Mouse (Mus musculus) gastrocnemius, adult 2 months (tissue): ENCODE measurements around the gene Homer2. TPM values are rescaled to one million over a fixed set of nuclear protein-coding genes. Genes with fewer than 3 reads are reported as not detected.

Experiments used
- DNase-seq: peaks from one replicate; pipeline ENCODE4 v3.0.0; 2022
- H3K27ac ChIP-seq: fragments of 200-600 bp; 2 replicates; pipeline ENCODE4 v1.8.1; 2022; ENCODE audit warnings: mild to moderate bottlenecking
- H3K4me3 ChIP-seq: fragments of 200-600 bp; 2 replicates; pipeline ENCODE4 v1.8.1; 2022; ENCODE audit warnings: mild to moderate bottlenecking, moderate library complexity
- CTCF ChIP-seq: fragments of 200-600 bp; IDR thresholded peaks from 2 replicates; pipeline ENCODE4 v1.8.1; 2022; ENCODE audit warnings: antibody characterized with exemption, mild to moderate bottlenecking, moderate library complexity
- intact Hi-C: fragments of 180-260 bp; cut with DNase I; formaldehyde crosslinking; loops from one replicate; pipeline ENCODE4 v1.15.1; 2025
- total RNA-seq, 2 experiments: library from RNA; stranded (reverse); gene quantifications; 2 replicates each; pipeline ENCODE4 v1.2.3; 2021

Gene Homer2
- total RNA-seq, 2 experiments from 2014 or later: 39.9 to 102 TPM

DNA sequence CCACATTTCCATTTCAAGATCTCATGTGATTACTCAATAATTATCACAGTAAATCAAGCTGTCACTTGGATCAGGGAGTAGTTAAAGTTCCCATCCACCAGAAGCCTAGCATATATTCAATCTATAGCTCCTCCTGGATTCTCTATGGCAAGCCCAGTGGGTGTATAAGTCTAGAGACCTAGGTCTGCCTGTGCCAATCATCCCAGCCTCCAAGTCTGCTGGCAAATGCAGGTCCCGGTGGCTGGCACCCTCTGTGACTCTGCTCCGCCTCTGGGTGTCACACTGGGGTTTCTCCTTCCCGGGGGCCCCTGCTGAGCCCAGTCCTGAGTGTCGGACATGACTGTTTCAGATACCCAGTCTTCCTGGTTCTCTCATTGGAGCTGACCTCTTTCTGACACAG lies 84.5 kb downstream of the Homer2 start:
- DNase-seq: no peak
- TF ChIP-seq CTCF: no peak
- Histone ChIP-seq H3K27ac (no peak overlapping the region), H3K4me3 (no peak overlapping the region)
- intact Hi-C loops: no loop called here

GRCm38 (mm10) chr7:81615031-81615430 lies 92.3 kb downstream of the Homer2 start:
- Histone ChIP-seq H3K27ac (no peak overlapping the region), H3K4me3 (no peak overlapping the region)
- no peak for TF ChIP-seq CTCF
- intact Hi-C loops: no loop called here
- DNase-seq: no peak

DNA sequence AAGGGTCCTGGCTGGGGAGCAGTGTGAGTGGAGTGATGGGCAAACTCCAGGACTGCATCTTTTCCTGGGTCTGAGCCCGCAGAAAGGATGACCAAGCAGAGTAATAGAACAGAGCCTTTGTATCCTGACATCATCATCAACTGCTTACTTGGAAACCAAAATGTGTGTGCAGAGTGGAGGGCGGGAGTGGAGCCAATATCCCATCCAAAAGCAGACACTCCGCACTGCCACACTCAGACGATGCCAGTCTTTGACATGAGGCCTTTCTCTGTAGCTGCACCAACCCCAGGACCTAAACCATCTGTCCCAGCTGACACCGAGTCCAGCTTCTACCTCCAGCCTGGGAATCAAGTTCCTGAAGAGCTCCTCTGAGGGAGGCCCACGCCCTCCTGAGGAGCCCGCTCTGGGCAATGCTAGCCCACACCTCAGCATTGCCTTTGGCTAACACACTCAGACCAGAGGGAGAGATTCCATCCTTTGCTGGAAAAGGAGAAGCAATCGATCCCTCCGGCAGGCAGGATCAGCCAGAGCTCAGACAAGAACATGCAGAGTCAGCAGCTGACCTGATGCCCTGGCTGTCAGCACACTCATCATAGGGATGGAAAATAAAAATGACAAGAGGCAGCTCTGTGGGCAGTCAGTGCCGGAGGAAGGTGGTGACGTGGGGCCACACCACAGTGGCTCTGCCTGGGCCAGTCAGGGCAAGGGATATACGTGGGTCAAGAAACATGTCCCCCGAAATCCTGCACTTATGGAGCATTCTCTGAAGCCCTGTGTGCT lies 94.3 kb downstream of the Homer2 start:
- H3K4me3 ChIP-seq: no peak overlapping the region
- intact Hi-C loops: loop anchor here (5.0 kb wide), 1 partner anchor 124 kb away; no protein-coding TSS in a partner anchor
- no peak overlapping the region for H3K27ac ChIP-seq
- TF ChIP-seq CTCF: no peak
- DNase-seq: peak; percentile 67

DNA sequence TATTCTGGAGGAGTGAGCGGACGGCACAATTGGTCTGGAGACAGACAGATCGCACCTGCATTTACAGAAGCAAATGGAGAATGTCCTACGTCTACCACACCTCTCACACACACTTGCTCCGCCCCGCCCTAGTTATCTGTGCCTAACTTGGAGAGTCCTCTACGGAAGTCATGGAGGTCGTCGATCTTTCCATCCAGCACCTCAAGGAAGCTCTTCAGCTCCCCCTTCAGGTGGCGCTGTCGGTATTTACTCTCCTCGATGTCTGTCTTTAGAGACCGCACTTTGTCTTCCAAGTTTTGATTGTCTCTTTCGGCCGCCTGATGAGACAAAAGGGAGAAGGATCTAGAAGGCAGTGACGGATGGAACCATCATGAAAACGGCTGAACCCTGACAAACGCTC lies 97.2 kb downstream of the Homer2 start:
- peak; percentile 57 for TF ChIP-seq CTCF
- H3K27ac ChIP-seq: no peak overlapping the region
- intact Hi-C loops: loop anchor here (5.0 kb wide), 1 partner anchor 127 kb away; no protein-coding TSS in a partner anchor
- peak; percentile 47 for DNase-seq
- H3K4me3 ChIP-seq: no peak overlapping the region

DNA sequence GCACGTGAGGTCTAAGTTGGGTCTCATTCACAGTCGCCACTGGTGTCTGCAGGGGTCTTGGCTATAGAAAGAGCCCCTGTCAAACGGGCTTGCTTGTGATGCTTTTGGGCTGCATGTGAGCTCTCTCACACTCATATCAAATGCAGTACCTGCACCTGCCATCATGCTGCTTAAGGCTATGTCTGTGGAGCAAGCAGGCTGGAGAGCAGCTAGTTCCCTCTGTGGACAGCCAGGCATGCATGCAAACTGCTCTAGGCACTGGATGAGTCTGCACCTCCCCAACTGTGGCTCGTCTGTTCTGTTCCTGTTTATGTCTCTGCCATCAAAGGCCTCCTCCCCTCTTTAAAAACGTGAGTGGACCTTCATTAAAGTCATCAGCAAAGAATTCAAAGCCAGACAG lies 100.9 kb downstream of the Homer2 start:
- DNase-seq: no peak
- intact Hi-C loops: no loop called here
- Histone ChIP-seq H3K27ac (no peak overlapping the region), H3K4me3 (no peak overlapping the region)
- no peak for TF ChIP-seq CTCF

GRCm38 (mm10) chr7:81605489-81605888 lies 101.8 kb downstream of the Homer2 start:
- Histone ChIP-seq H3K4me3 (no peak overlapping the region), H3K27ac (no peak overlapping the region)
- TF ChIP-seq CTCF: no peak
- intact Hi-C loops: no loop called here
- DNase-seq: no peak

- intact Hi-C loops: no loop called here
- Histone ChIP-seq H3K27ac (no peak overlapping the region), H3K4me3 (no peak overlapping the region)
- TF ChIP-seq CTCF: no peak
- DNase-seq: no peak
These were observed 102.3 kb downstream of the Homer2 start for GRCm38 (mm10) chr7:81604991-81605390.

DNA sequence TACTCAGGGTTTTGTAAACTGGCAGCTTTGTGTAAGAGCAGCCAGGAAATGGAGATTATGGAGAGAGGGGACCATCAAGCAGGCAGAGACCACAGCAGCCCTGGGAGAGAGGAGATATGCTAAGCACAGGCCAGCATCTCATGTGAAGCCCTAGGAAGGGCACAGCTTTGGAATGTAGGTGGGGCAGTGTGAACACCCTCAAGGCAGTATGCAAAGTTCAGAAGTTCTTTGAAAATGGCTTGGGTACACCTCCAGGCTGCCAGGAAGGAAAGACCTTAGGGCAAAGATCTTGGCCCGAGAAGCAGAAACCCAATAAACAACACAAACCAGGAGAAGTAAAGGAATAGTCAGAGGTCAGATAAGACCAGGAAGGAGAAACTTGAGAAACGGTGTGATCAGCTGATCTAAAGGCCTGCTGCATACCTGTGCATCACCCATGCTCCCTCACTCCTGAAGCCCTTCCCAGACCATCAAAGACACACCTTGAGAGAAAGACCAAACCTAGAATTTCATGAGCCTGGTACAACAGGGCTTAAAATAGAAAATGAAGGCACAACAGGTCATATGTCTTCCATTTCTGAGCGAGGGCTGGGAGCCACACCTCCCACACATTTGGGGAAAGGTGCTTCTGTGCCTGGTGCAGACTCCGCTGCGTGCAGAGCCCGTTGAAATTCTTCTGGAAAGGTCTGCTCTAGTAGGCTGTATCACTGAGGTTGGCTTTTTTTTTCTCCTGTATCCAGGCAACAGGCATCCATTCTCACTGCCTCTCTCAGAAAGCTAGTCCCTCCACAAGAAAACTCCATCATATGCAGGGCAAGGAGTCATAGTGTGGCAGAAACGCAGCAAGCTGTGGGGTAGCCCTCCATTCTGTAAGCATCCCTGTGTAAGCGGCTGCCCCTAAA lies 107.7 kb downstream of the Homer2 start:
- Histone ChIP-seq H3K27ac (peak overlapping the region; percentile 46; the same call in 1 of the 2 replicates), H3K4me3 (no peak overlapping the region)
- no peak for DNase-seq
- intact Hi-C loops: no loop called here
- no peak for TF ChIP-seq CTCF

GRCm38 (mm10) chr7:81597660-81598059 lies 109.7 kb downstream of the Homer2 start:
- Histone ChIP-seq H3K27ac (no peak overlapping the region), H3K4me3 (no peak overlapping the region)
- intact Hi-C loops: no loop called here
- TF ChIP-seq CTCF: no peak
- DNase-seq: no peak

- intact Hi-C loops: no loop called here
- no peak for TF ChIP-seq CTCF
- H3K27ac ChIP-seq: no peak overlapping the region
- H3K4me3 ChIP-seq: no peak overlapping the region
- no peak for DNase-seq
These were observed 111.2 kb downstream of the Homer2 start for GRCm38 (mm10) chr7:81596086-81596485.

GRCm38 (mm10) chr7:81595056-81595455 lies 112.3 kb downstream of the Homer2 start:
- H3K27ac ChIP-seq: no peak overlapping the region
- intact Hi-C loops: no loop called here
- H3K4me3 ChIP-seq: no peak overlapping the region
- no peak for TF ChIP-seq CTCF
- DNase-seq: no peak

GRCm38 (mm10) chr7:81593387-81593786 lies 113.9 kb downstream of the Homer2 start:
- TF ChIP-seq CTCF: no peak
- intact Hi-C loops: no loop called here
- DNase-seq: no peak
- Histone ChIP-seq H3K27ac (no peak overlapping the region), H3K4me3 (no peak overlapping the region)

DNA sequence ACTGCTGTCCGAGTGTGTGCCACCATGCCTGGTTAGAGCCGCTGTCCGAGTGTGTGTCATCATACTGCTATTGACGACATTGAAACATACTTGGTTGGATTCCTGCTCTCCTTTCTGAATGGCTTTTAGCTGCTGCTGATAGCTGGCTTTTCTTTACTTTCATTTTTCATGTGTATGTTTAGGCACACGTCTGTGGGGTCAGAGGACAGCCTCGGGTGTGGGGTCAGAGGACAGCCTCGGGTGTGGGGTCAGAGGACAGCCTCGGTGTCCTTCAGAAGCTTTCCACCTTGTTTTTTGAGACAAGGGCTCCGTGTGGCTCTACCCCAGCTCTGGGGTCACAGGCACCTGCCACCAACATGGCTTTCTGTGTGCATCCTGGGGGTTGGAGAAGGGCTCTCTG lies 114.6 kb downstream of the Homer2 start:
- intact Hi-C loops: no loop called here
- no peak for TF ChIP-seq CTCF
- Histone ChIP-seq H3K27ac (no peak overlapping the region), H3K4me3 (no peak overlapping the region)
- no peak for DNase-seq
